Mouse (Mus musculus) cerebellum, adult 9-11 months (tissue): ENCODE results near the gene Galns.
A peak's percentile ranks its signal among the peaks of the same experiment; 100 is the strongest.

Source experiments
- DNase-seq: peaks from one replicate; pipeline ENCODE4 v3.0.0; 2022

Gene Galns

DNA sequence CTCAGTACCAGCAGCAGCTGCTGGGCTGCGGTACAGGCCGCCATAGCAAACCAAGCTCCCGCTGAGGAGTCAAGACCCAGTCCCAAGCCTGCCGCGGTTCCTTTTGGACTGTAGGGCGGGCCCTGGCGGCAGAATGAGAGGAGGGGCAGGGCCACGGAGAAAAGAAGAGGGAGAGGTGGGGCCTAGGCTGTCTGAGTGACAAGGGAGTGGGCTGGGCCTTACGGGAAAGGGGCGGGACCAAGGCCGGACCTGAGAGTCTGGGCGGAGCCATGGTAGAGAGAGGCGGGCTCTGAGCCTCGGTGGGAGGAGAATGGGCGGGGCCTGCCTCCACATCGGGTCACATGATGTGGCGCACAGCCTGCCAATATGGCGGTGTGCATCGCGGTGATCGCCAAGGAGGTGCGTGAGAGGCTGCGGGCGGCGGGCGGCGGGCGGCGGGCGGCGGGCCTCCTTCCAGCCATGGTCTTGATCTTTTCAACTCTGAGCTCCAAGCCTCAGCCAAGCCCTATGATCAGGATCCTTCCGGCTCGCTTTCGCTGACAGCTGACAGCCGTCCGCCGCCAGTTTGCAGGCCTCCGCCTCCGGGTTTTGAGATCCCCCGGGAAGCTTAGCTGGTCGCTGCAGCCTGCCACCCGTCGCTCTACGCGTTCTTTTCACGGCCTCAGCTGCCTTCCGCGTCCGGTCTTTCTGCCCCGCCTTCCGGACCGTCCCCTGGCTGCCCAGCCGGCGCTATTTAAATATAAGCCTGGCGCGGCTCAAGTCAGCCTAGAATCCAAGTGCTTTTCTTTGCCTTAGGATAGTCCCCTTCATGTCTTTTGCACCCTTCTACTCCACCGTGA lies at the start of gene Galns, which contains the start of gene Trappc2l:
Gene Galns (minus strand): TSS at position 169 of the 839 bp plus-strand sequence.
Gene Trappc2l (plus strand): TSS at position 346 of the 839 bp plus-strand sequence.
- DNase-seq = peak; percentile 96

DNA sequence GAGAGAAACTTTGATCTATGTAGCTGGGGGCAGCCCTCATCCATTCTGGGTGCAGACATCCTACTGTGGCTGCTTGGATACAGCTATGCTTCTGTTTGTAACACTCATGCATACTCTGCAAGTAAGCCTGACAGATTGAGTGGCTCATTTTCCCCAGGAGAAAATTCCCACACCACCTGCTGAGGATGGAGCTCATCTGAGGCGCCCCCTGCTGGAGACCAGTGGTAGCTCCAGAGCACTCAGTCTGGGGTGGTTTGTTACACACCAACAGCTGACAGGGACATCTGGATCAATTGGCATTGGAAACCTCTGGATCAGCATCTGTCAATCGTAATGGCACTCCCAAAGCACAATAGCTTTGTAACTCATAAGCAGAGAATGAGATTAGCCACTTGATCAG lies 48.8 kb upstream of the Galns start:
- DNase-seq = no peak

DNA sequence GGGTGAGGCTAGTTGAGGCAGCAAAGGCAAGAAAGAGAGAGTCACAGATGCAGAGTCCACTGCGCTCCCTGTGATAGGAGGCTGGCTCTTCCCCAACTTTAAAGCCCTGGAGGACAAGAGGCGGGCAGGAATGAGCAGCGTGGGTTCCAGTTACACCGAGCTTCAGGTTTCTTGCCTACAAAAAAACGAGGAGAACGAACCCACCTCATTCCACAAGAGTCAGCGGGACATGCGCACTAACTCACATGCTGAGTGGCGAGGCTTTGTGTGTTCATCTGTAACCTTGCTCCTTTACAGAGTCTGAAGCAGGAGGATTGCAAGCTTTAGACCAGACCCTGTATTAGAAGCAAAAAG lies 47.5 kb upstream of the Galns start:
- no peak for DNase-seq

GRCm38 (mm10) chr8:122658149-122658806 lies 47.0 kb upstream of the Galns start:
- DNase-seq = no peak

DNA sequence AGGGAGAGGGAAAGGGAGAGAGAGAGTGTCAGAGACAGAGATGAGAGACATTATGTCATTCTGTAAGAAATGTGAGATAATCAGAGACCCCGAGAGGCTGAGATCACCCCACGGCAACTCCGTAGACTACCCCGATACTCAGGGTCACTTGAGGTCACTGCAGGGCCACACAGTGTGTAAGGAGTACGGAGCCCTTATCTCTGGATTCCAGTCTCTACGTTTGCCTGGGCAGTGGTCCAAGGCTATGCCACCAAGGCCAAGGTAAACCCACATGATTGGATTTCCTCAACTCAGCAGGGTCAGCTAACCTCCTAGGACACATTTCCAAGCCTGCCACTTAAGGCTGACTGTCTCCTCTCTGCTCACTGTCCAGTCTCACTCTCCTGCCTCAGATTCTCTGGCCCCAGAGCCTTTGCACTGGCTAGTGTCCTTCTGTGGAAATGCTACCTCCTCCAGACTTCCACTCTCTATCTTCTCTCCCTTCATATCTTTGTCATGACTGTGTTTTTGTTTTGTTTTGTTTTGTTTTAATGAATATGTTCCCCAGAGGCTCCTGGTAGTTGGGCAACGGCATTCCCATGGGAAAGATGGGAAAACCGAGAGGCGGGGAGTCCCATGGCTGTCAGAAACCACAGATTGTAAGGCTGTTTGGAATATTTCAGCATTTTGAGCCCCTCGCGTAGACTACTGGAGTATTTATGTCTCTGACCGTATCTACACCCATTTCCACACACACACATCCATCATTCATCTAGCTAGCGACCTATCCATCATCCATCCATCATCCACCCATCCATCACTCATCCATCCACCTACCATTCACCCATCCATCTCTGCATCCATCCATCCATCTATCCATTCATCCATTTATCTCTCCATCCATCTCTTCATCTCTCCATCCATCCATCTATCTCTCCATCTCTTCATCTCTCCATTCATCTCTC lies 45.1 kb upstream of the Galns start:
- peak; percentile 51 for DNase-seq

DNA sequence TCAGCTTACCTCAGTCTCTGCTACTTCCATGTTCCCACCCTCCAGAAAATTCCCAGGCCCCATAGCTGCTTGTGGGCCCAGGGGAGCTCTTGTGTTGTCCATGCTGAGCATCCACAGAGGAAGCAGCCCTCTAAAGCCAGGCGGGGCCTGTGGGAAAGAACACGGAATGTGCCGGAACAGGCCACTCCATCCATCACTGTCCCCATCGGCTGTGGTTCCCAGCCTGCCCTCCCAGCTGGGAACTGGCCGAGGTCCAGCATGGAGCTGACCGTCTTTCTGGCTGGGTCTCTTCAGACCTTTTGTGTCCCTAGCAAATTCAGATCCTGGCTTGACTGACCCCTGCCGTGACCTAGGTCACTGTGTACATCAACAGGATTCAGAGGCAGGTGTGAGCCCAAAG lies 43.5 kb upstream of the Galns start:
- no peak for DNase-seq

DNA sequence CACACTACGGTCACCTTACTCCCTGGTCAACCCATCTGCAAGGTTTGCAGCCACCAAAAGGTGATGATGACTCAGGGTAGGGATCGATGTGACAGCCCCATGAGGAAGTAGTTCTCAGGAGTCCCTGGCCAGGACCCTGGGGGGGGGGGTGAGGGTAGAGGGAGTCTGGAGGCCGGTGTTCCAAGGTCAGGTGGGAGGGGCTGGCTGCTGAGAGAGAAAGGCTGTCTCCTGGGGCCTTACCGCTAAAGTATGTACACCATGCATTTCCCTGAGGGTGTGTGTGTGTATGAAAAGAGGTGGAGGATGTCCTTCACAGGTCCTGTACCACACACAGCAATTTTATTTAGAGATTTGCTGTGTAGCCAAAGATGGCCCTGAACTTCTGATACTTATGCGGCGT lies 41.4 kb upstream of the Galns start:
- DNase-seq = no peak

DNA sequence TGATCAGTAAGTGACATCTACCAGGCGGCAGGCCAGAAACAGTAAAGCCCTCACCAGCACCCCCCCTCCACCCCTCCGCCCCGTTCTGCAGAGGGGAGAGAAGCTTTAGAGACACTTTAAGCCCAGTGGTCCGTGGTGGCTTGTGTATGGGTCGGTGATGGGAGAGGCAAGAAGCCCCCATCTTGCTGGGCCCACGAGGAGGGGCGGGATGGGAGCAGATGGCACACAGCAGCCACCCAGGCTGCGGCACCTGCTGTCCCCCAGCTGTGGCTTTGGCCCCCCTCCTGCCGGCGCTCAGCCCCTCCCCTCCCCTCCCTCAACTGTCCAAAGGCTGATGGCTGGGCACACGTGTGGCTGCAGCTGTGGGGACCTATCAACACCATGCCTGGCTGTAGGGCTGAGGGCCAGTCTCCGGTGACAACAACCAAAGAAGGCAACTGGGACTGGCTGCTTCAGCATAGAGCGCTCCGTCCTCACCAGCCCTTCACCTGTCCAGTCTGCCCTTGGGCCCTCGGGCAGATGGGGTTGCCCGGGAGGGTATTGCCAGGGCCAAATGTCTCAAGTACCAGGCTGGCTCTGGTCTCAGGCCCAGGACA lies 40.2 kb upstream of the Galns start:
- no peak for DNase-seq

DNA sequence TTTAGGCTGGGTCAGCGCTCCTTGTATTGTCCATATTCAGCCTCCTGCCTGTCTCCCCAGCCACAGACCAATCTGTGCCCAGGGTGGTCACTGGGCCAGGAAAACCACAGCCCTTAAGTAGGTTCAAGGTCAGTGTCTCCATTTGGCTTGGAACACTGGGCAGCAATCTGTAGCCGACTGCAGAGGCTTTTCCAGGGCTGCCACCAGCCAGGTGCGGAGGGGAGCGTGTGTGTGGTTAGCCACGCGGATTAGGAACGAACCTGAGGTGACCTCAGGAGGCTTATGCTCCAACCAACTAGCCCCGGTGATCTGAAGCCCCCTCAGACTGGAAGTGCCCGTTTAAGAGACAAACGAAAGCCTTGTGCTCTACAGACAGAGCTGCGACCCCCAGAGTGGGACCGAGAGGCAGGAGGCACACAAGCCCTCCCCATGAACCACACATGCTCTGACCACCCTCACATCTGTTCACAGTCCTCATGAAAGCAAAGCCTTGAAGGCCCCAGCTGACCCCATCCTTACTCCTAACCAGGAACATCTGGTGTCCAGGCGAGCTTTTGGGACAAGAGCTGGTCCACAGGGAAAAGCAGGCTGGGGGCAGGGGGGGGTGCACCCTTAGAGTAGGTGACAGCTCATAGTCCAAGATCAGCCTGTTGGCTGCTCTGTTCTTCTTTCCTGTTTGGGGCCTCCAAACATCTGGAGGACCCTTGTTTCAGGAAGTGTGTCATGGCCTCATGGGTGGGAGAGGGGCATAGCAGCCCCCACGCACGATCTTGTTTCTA lies 37.1 kb upstream of the Galns start:
- no peak for DNase-seq

DNA sequence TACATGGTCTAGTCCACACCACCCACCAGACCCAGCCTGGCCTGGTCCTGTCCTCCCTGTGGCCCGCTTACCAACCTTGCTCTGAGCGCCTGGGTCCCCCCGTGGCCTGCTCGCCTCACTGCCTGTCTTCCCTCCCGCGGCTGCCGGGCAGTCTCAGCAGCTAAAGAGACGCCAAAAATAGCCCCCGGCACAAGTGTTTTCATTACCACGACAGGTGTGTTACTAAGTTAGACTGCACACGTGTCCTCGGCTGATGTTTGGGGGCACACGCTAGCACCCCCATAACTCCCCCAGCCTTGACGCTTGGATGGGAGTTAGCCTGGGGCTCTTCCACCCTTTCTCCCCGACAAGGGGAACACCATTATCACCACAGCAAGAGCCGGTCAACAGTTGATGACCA lies 35.1 kb upstream of the Galns start:
- DNase-seq = no peak

DNA sequence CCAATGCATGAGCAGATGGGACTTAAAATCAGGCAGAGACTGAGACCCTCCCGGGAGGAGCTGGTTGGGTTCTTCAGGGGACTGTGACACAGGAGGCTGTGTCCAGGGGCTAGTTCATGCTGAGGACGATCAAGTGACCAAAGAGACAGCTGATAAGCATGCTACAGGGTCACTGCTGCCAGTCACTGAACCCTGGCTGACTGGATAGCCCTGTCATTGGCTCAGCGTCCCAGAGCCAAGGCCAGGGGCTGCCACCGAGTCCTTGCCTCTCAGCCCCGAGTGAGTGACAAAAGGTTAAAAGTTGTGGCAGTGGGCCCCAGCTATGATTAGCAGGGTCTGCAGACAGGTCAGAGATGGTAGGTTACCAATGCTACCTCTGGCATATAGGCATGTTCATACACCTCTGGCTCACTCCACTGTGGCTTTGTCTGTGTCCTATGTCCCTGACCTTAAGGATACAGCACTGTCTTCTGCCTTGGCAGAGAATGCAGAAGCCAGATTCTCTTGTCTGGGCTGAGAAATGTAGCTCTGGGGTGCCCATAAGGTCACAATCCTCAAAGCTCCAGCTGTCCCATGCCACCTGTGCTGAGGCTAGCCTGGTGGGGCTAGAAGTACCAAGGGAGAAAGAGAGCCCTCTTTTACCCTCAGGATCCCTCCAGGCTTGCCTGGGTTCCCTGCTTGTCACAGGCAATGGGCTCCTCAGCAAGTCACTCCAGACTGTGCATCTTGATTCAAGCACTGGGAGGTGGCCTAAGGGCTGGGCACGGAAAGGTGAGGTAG lies 33.1 kb upstream of the Galns start:
- no peak for DNase-seq

- DNase-seq = no peak
Measured at GRCm38 (mm10) chr8:122642071-122642470, 30.8 kb upstream of the Galns start.

GRCm38 (mm10) chr8:122641406-122641805 lies 30.1 kb upstream of the Galns start:
- no peak for DNase-seq

GRCm38 (mm10) chr8:122640825-122641224 lies 29.6 kb upstream of the Galns start:
- no peak for DNase-seq

GRCm38 (mm10) chr8:122639521-122640248 lies 28.4 kb upstream of the Galns start:
- peak; percentile 81 for DNase-seq

DNA sequence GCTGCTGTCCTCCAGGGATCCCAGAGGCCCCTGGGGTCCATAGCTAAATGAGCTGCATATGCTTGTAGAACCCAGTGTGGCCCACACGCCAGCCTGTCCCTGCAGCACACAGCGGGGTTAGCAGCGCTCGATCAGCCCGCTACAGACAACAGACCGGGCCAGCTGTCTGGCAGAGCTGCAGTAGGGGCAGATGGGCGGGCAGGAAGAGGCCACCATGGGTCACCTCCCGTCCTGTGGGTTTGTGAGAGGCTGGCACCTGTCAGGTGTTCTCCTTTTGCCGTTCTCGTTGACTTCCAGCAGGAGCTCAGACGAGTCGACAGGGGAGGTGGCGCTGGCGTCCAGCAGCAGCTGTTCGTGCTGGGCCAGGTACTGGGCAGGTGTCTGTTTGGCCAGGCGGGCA lies 27.3 kb upstream of the Galns start:
- peak; percentile 77 for DNase-seq

DNA sequence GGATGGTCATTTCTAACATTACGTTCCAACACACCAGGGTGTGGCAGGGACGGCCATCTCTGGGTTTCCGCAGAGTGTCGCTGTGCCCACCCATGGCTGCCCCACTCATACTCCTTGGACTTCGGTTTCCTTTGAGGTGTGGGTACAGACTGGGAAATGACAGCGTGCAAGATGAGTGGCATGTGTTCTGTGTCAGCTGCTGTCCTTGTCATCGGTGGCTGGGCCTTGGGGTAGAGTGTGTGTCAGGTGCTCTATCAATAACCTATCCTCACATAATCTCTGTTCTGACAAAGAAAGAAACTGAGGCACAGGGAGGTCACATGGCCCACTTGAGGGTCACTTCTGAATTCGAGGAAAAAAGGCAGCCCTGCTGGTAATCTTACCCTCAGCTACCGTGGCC lies 26.0 kb upstream of the Galns start:
- no peak for DNase-seq

DNA sequence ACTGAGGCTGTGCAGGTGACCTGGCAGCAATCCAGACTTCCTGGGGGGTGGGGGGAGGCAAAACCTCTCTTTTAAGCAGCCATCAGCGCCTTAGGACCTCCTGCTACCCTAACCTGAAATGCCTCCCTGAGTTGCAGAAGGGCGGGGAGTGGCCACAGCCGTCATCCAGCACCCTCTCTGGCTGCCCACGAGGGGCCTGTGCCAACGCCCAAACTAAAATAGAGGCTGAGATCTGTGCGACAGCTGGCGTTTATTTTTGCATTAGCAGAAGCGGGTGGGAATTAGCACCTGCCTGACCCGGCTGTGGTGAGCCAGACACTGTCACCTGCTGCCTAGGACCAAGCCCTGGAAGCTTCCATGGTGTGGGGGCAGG lies 25.5 kb upstream of the Galns start:
- no peak for DNase-seq

GRCm38 (mm10) chr8:122635878-122636802 lies 24.9 kb upstream of the Galns start:
- DNase-seq = no peak
